Mouse (Mus musculus): ENCODE measurements at regions not wholly inside any gene's neighbourhood (a gene's known extent, or its start where the extent isn't known, plus 50 kb on each side); places are given as distances from the start of the nearest gene placed in this dataset.

GRCm38 (mm10) chr10:98014985-98015902 lies 288.7 kb upstream of the C030005K15Rik start:
- no peak for TF ChIP-seq GATA1 (IDR thresholded peaks at IDR 0.05; ENCODE audit: low read length)

GRCm38 (mm10) chr10:98016596-98017304 lies 290.2 kb upstream of the C030005K15Rik start:
- no peak for TF ChIP-seq GATA1 (IDR thresholded peaks at IDR 0.05; ENCODE audit: low read length)

- TF ChIP-seq GATA1 (IDR thresholded peaks at IDR 0.05; ENCODE audit: low read length), result no peak
These were observed 302.6 kb upstream of the C030005K15Rik start for GRCm38 (mm10) chr10:98029124-98029523.

- TF ChIP-seq GATA1 (IDR thresholded peaks at IDR 0.05; ENCODE audit: low read length), result no peak
These were observed 303.1 kb upstream of the C030005K15Rik start for GRCm38 (mm10) chr10:98029621-98030020.

GRCm38 (mm10) chr10:98032661-98033060 lies 306.1 kb upstream of the C030005K15Rik start:
- no peak for TF ChIP-seq GATA1 (IDR thresholded peaks at IDR 0.05; ENCODE audit: low read length)

- no peak for TF ChIP-seq GATA1 (IDR thresholded peaks at IDR 0.05; ENCODE audit: low read length)
These were observed 315.2 kb upstream of the C030005K15Rik start for GRCm38 (mm10) chr10:98041766-98042165.

GRCm38 (mm10) chr10:98043873-98044272 lies 317.3 kb upstream of the C030005K15Rik start:
- no peak for TF ChIP-seq GATA1 (IDR thresholded peaks at IDR 0.05; ENCODE audit: low read length)

GRCm38 (mm10) chr10:98044579-98044978 lies 318.0 kb upstream of the C030005K15Rik start:
- TF ChIP-seq GATA1 (IDR thresholded peaks at IDR 0.05; ENCODE audit: low read length), result no peak

- no peak for TF ChIP-seq GATA1 (IDR thresholded peaks at IDR 0.05; ENCODE audit: low read length)
These were observed 346.9 kb upstream of the C030005K15Rik start for GRCm38 (mm10) chr10:98073432-98073831.

GRCm38 (mm10) chr10:98084881-98085280 lies 358.3 kb upstream of the C030005K15Rik start:
- TF ChIP-seq GATA1 (IDR thresholded peaks at IDR 0.05; ENCODE audit: low read length), result no peak

GRCm38 (mm10) chr10:98116296-98116695 lies 389.7 kb upstream of the C030005K15Rik start:
- no peak for TF ChIP-seq GATA1 (IDR thresholded peaks at IDR 0.05; ENCODE audit: low read length)

- no peak for TF ChIP-seq GATA1 (IDR thresholded peaks at IDR 0.05; ENCODE audit: low read length)
These were observed 399.2 kb upstream of the C030005K15Rik start for GRCm38 (mm10) chr10:98125713-98126112.

GRCm38 (mm10) chr10:98135026-98135425 lies 408.5 kb upstream of the C030005K15Rik start:
- TF ChIP-seq GATA1 (IDR thresholded peaks at IDR 0.05; ENCODE audit: low read length), result no peak

GRCm38 (mm10) chr10:98145773-98146172 lies 419.2 kb upstream of the C030005K15Rik start:
- TF ChIP-seq GATA1 (IDR thresholded peaks at IDR 0.05; ENCODE audit: low read length), result no peak

GRCm38 (mm10) chr10:98146998-98147863 lies 420.7 kb upstream of the C030005K15Rik start:
- no peak for TF ChIP-seq GATA1 (IDR thresholded peaks at IDR 0.05; ENCODE audit: low read length)
